Mouse (Mus musculus) embryo, embryonic 10 days (tissue): Measurements from ENCODE around the gene Rexo1.

ENCODE experiments used
- DNase-seq: peaks from one replicate; pipeline ENCODE4 v3.0.0-alpha.2; 2015; ENCODE audit warnings: low spot score

The Rexo1 gene

DNA sequence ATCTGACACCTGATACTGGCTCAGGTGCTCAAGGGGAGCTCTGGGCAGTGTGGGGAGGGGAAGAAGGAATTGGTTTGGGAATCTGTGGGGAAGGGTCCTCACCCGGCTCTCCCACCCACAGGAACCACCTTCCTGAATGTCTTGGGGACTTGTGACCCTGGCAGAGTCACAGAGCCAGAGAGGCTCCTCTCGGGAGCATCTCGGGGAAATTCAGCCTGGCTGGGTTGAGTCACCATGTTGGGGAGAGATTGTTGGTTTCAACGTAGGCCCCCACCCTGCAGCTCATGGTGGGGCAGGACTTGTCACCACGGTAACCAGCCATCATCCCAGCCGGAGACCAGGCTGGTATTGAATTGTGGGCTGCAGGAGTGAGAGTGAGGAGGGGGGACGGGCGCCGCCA lies 56.6 kb downstream of the Rexo1 start:
- no peak for DNase-seq

DNA sequence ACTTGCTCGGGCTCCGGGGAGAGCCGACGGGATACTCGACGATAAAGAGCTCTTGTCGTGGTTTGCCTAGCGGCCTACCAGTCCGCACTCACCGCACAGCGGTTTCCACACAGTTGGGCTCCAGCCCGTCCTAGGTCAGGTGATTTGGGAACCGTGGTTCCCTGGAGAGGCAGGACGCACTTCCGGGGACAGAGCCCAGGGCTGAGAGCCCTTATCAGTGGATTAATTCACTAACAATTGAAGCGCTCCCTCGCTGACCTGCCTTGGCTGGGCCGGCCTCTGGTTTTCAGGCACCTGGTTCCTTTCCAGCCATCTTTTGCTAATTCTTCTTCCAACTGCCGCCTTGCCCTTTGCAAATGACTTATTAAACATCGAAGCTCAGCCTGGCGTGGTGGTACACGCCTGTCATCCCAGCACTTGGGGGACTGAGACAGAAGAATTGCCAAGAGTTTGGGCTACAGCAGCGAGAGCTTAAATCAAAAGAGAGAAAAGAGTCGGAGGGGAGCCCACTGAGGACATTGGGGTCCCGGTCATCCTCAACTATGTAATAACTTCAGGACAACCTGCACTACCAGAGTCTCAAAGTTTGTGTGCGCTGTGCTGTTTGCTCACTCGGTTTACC lies 57.6 kb downstream of the Rexo1 start:
- no peak for DNase-seq

GRCm38 (mm10) chr10:80502819-80503314 lies 58.5 kb downstream of the Rexo1 start:
- DNase-seq, result no peak

DNA sequence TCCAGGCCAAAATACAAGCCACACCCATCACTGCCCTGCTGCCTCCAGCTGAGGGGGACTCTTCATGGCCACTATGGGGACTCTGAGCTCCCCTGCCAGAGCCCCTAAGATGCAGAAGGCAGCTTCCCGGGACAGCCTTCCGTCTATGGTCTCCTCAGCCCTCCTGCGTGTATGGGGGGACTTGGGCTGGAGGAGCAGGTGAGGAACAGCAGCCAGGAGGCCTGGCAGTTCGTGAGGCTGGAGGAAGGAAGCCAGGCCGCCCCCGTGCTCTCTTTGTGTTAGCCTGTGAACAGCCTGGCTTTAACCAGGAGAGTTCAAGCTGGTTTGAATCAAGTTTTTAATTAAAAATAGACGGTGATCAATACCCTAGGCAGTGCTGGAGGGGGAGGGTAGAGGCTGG lies 59.1 kb downstream of the Rexo1 start:
- DNase-seq, result no peak

GRCm38 (mm10) chr10:80496421-80496820 lies 64.9 kb downstream of the Rexo1 start:
- DNase-seq, result no peak

- peak; percentile 62 for DNase-seq
Measured at GRCm38 (mm10) chr10:80495901-80496300, 65.5 kb downstream of the Rexo1 start.

GRCm38 (mm10) chr10:80494732-80495131 lies 66.6 kb downstream of the Rexo1 start, which contains the start of gene Onecut3:
TSS of gene Onecut3 (plus strand) at chr10:80494835.
- peak; percentile 56 for DNase-seq
